ENCODE assay signal across 17 mouse cellular contexts in genomic region chr6:32793575-32793974, GRCm38 (mm10).
"Had no signal": no experiment of that assay in that cellular context is flagged by ENCODE, and none has a peak within 500 bp of the region (broad histone marks: within the 10 kb centered on the region; RNA-seq: fewer than 3 reads in every experiment).

No protein-coding gene starts in this region.

- H3K4me2 ChIP-seq: lung, embryonic 15.5 days; midbrain, embryonic 11.5 days; midbrain, embryonic 13.5 days; midbrain, embryonic 15.5 days; neural tube, embryonic 12.5 days; stomach, embryonic 15.5 days had no signal

- H3K27me3 ChIP-seq: lung, embryonic 15.5 days; megakaryocyte, embryonic 14.5 days; midbrain, embryonic 13.5 days; midbrain, embryonic 15.5 days; neural tube, embryonic 12.5 days; stomach, embryonic 15.5 days had no signal

- DNase-seq: lung, adult 18-20 months; lung, postnatal 14 days; lung, postnatal 36 days; right cerebral cortex, postnatal 14 days; thymus, adult 2 months; thymus, postnatal 25 days; thymus, postnatal 4 days had no signal

- H3K9ac ChIP-seq: lung, embryonic 15.5 days; midbrain, embryonic 13.5 days; midbrain, embryonic 15.5 days; neural tube, embryonic 12.5 days; stomach, embryonic 15.5 days had no signal

- H3K9me3 ChIP-seq: lung, embryonic 15.5 days; megakaryocyte, embryonic 14.5 days; midbrain, embryonic 13.5 days; midbrain, embryonic 15.5 days; neural tube, embryonic 12.5 days; stomach, embryonic 15.5 days had no signal

- H3K27ac ChIP-seq: lung, embryonic 15.5 days; macrophage; midbrain, embryonic 13.5 days; midbrain, embryonic 15.5 days; neural tube, embryonic 12.5 days; stomach, embryonic 15.5 days; stomach, postnatal 0 days had no signal

- ATAC-seq: lung, postnatal 0 days; midbrain, embryonic 13.5 days; midbrain, embryonic 15.5 days had no signal

- H3K4me3 ChIP-seq: lung, embryonic 15.5 days; megakaryocyte, embryonic 14.5 days; midbrain, embryonic 13.5 days; midbrain, embryonic 15.5 days; neural tube, embryonic 12.5 days; stomach, embryonic 15.5 days had no signal

- H3K4me1 ChIP-seq: lung, embryonic 15.5 days; midbrain, embryonic 15.5 days; neural tube, embryonic 12.5 days; stomach, embryonic 15.5 days had no signal

- H3K36me3 ChIP-seq: lung, embryonic 15.5 days; midbrain, embryonic 15.5 days; stomach, embryonic 15.5 days had no signal
